Mouse (Mus musculus) forebrain, embryonic 15.5 days (tissue): Measurements from ENCODE around the gene B230307C23Rik. TPM values are rescaled to one million over a fixed set of nuclear protein-coding genes. Genes with fewer than 3 reads are reported as not detected.
A peak's percentile ranks its signal among the peaks of the same experiment; 100 is the strongest.
"Not testable (repeated sequence)": the region's sequence is repeated elsewhere in the genome, so short reads cannot be mapped to it uniquely, and the experiment has no call there.

Experiments used
- ATAC-seq: fragments of 200-750 bp; cut with Nextera tagmentation; replicated peaks from 2 replicates; pipeline ENCODE4 v1.8.0; 2017; ENCODE audit warnings: mild to moderate bottlenecking, moderate TSS enrichment, moderate library complexity
- H3K27ac ChIP-seq: fragments of 300-500 bp; sonication (generic); replicated peaks from 2 replicates; pipeline ENCODE4 v1.5.1; 2015; ENCODE audit warnings: mild to moderate bottlenecking, inconsistent platforms
- H3K27me3 ChIP-seq: fragments of 300-500 bp; sonication (generic); 2 replicates; pipeline ENCODE4 v1.6.1; 2015; ENCODE audit warnings: inconsistent platforms
- H3K36me3 ChIP-seq: fragments of 300-500 bp; sonication (generic); 2 replicates; pipeline ENCODE4 v1.6.1; 2015; ENCODE audit warnings: mild to moderate bottlenecking, inconsistent platforms
- H3K4me1 ChIP-seq: fragments of 300-500 bp; sonication (generic); 2 replicates; pipeline ENCODE4 v1.6.1; 2015; ENCODE audit warnings: inconsistent platforms
- H3K4me2 ChIP-seq: fragments of 300-500 bp; sonication (generic); replicated peaks from 2 replicates; pipeline ENCODE4 v1.6.1; 2015; ENCODE audit warnings: mild to moderate bottlenecking, inconsistent platforms
- H3K4me3 ChIP-seq: fragments of 300-500 bp; sonication (generic); 2 replicates; pipeline ENCODE4 v1.5.1; 2015; ENCODE audit warnings: mild to moderate bottlenecking, inconsistent platforms
- H3K9ac ChIP-seq: fragments of 300-500 bp; sonication (generic); replicated peaks from 2 replicates; pipeline ENCODE4 v1.6.1; 2015; ENCODE audit warnings: mild to moderate bottlenecking, inconsistent platforms
- H3K9me3 ChIP-seq: fragments of 300-500 bp; sonication (generic); 2 replicates; pipeline ENCODE4 v1.6.1; 2016; ENCODE audit warnings: inconsistent platforms
- WGBS: fragments of 180-500 bp; shearing (Covaris S2); methylation state at CpG from one replicate; pipeline ENCODE4 v1.1.7; 2015; ENCODE audit warnings: mixed read lengths; 5-methylcytosine and 5-hydroxymethylcytosine counted together
- polyA plus RNA-seq: library from polyadenylated mRNA; unstranded; fragments of >200 nt; fragmentation: Nextera tagmentation; extraction: Ambion mirVana; gene quantifications from 2 replicates; pipeline ENCODE4 v1.2.1, GENCODE M21; 2015

The B230307C23Rik gene
- polyA plus RNA-seq, 1 experiment from 2014 or later: 30.4 TPM

GRCm38 (mm10) chr16:98022657-98023345 is 25.7 kb downstream of the B230307C23Rik start:
- H3K9ac ChIP-seq: no peak overlapping the region
- no peaks in the 10 kb centered on the region for H3K27me3 ChIP-seq
- H3K4me1 ChIP-seq: no peaks in the 10 kb centered on the region
- peaks cover 5% of the 10 kb centered on the region; the same call in 1 of the 2 replicates for H3K36me3 ChIP-seq
- H3K4me3 ChIP-seq: no peak overlapping the region
- no peak for ATAC-seq
- peaks cover 3% of the 10 kb centered on the region for H3K9me3 ChIP-seq
- WGBS: 82% methylated on average over 2 of the region's 2 CpGs
- H3K27ac ChIP-seq: no peak overlapping the region
- no peak overlapping the region for H3K4me2 ChIP-seq

- H3K9ac ChIP-seq, H3K27me3 ChIP-seq, H3K4me3 ChIP-seq, ATAC-seq, H3K27ac ChIP-seq, H3K36me3 ChIP-seq, H3K4me2 ChIP-seq, H3K4me1 ChIP-seq: not testable (repeated sequence)
- WGBS: 86% methylated on average over 8 of the region's 8 CpGs
- peaks cover 11% of the 10 kb centered on the region; the same call in 1 of the 2 replicates for H3K9me3 ChIP-seq
Observed at GRCm38 (mm10) chr16:98026186-98026585, 29.1 kb downstream of the B230307C23Rik start.

- peaks cover 11% of the 10 kb centered on the region; the same call in 1 of the 2 replicates for H3K36me3 ChIP-seq
- H3K27ac ChIP-seq, H3K9ac ChIP-seq, H3K27me3 ChIP-seq, ATAC-seq, H3K4me3 ChIP-seq, H3K4me2 ChIP-seq, H3K4me1 ChIP-seq: not testable (repeated sequence)
- WGBS: 93% methylated on average over 2 of the region's 2 CpGs
- H3K9me3 ChIP-seq: peaks cover 11% of the 10 kb centered on the region; the same call in 1 of the 2 replicates
Observed at GRCm38 (mm10) chr16:98034971-98035370, 37.9 kb downstream of the B230307C23Rik start.

- Histone ChIP-seq H3K9me3 (no peaks in the 10 kb centered on the region), H3K27ac (no peak overlapping the region), H3K4me2 (no peak overlapping the region), H3K4me1 (no peaks in the 10 kb centered on the region), H3K9ac (no peak overlapping the region), H3K4me3 (no peak overlapping the region), H3K27me3 (no peaks in the 10 kb centered on the region), H3K36me3 (peaks cover 5% of the 10 kb centered on the region; the same call in 1 of the 2 replicates)
- WGBS: 85% methylated on average over 2 of the region's 2 CpGs
- no peak for ATAC-seq
Observed at GRCm38 (mm10) chr16:98041676-98042075, 44.6 kb downstream of the B230307C23Rik start.

- H3K4me3 ChIP-seq, H3K27me3 ChIP-seq, ATAC-seq, H3K4me2 ChIP-seq, H3K9me3 ChIP-seq, H3K9ac ChIP-seq, H3K36me3 ChIP-seq, H3K27ac ChIP-seq: not testable (repeated sequence)
- H3K4me1 ChIP-seq: peaks cover 16% of the 10 kb centered on the region
- WGBS: 96% methylated on average over 3 of the region's 3 CpGs
Observed at GRCm38 (mm10) chr16:98079382-98079781, 82.3 kb downstream of the B230307C23Rik start.

GRCm38 (mm10) chr16:98081140-98081539 is 84.0 kb downstream of the B230307C23Rik start:
- peak overlapping the region; percentile 58; the same call in 1 of the 2 replicates for H3K9ac ChIP-seq
- 50% methylated on average over 1 of the region's 1 CpGs for WGBS
- H3K4me3 ChIP-seq: peak overlapping the region; percentile 83
- not testable (repeated sequence) for H3K36me3 ChIP-seq, H3K27me3 ChIP-seq, ATAC-seq, H3K9me3 ChIP-seq
- H3K4me1 ChIP-seq: peaks cover 16% of the 10 kb centered on the region
- H3K4me2 ChIP-seq: peak overlapping the region; percentile 81
- H3K27ac ChIP-seq: peak overlapping the region; percentile 75

Other genes starting within 250 kb of the B230307C23Rik start
- 0.99 and 1.2 TPM in 2 replicates for gene Ripk4, start 233.5 kb upstream of the B230307C23Rik start, polyA plus RNA-seq
- 16.3 TPM in 2 replicates for gene Prdm15, start 145.5 kb upstream of the B230307C23Rik start, polyA plus RNA-seq
- 11.7 and 14.2 TPM in 2 replicates for gene C2cd2, start 34.7 kb upstream of the B230307C23Rik start, polyA plus RNA-seq
- gene Zbtb21, start 34.7 kb upstream of the B230307C23Rik start, polyA plus RNA-seq: 11.0 and 11.9 TPM in 2 replicates
- 16.0 and 17.2 TPM in 2 replicates for gene A630089N07Rik, start 85.1 kb downstream of the B230307C23Rik start, polyA plus RNA-seq